Mouse (Mus musculus) spleen, adult 2 months (tissue): ENCODE measurements at regions not wholly inside any gene's neighbourhood (a gene's known extent, or its start where the extent isn't known, plus 50 kb on each side); places are given as distances from the start of the nearest gene placed in this dataset.

Experiments
- CTCF ChIP-seq: fragments of 200-500 bp; IDR thresholded peaks from 2 replicates; pipeline ENCODE4 v1.5.1; 2011; ENCODE audit warnings: mild to moderate bottlenecking, inconsistent platforms; ENCODE audit not compliant: insufficient read depth, insufficient read length, insufficient replicate concordance; ENCODE audit errors: extremely low read depth
- POLR2A ChIP-seq: fragments of 200-500 bp; IDR thresholded peaks from 2 replicates; pipeline ENCODE4 v1.6.1; 2011; ENCODE audit warnings: low read depth, low read length, inconsistent platforms

GRCm38 (mm10) chr3:58159384-58159783, 255.1 kb upstream of the Tsc22d2 start:
- no peak for TF ChIP-seq CTCF
- TF ChIP-seq POLR2A: no peak
